Mouse (Mus musculus): ENCODE results near the gene Ehbp1l1.
"Not testable (repeated sequence)": the region's sequence is repeated elsewhere in the genome, so short reads cannot be mapped to it uniquely, and the experiment has no call there.

The Ehbp1l1 gene

DNA sequence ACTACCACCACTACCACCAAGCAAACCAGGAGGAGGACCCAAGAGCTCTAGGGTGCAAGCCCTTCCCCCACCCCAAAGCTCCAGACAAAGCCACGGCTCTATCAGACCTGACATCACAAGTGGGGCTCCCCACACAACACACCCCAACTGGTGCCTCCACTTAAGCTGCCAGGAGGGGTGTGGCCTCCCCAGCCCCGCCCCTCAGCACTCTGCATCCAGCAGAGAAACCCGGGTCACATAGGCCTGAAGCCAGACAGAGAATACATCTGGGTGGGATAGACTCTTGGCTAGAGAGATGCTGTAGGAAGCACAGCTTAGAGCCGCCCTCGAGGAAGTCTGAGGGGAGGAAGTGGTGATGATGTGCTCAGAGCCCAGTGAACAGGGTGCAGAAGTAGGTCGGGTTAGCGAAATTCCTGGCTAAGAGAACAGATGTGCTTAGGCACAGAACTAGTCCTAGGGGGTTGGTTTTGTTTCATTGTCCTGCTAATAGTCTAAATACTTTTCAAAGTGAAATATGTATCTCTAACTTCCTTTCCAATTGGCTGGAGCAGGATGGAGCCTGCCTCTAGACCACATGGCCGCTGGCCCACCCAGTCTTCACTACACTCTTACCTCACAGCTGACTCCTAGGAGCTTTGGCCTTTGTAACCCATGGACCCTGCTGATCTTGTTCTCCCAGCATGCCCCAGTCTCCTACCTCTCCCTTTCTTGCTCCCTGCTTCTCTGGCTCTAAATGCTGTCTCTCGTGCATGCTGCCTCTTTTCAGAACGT is 21.1 kb downstream of the Ehbp1l1 start:
- DNase-seq (ENCODE audit: low spot score), result no peak

GRCm38 (mm10) chr19:5704163-5704800 is 21.8 kb downstream of the Ehbp1l1 start, which contains the start of gene Kcnk7:
TSS of gene Kcnk7 (plus strand) at chr19:5704367.
- DNase-seq (ENCODE audit: low spot score), result no peak

GRCm38 (mm10) chr19:5695849-5696462 is 30.2 kb downstream of the Ehbp1l1 start:
- DNase-seq (ENCODE audit: low spot score), result no peak

- no peak for DNase-seq (ENCODE audit: low spot score)
These were observed 32.3 kb downstream of the Ehbp1l1 start for GRCm38 (mm10) chr19:5693801-5694200.

DNA sequence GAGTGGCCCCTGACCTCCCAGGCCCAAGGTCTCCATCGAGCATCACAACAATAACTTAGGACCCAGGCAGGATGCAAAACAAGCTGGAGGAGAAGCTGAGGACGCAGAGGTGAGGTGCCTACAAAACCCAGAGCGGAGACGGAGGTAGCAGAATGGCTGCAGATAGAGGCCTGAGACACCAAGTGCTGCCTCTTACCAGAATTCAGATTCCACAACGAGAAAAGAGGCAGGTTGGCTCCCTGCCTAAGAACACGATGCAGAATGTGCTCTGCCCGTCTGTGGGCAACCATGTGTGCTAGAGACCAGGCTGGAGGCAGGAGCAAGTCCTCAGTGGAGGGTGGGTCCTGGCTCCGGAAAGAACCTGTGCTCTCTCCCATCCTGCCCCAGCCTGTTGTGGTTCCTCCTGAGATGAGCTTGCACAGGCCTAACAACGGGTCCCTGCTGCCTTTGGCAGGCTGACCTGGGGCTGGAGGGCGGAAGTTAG is 33.2 kb downstream of the Ehbp1l1 start:
- DNase-seq (ENCODE audit: low spot score), result no peak

- DNase-seq (ENCODE audit: low spot score), result no peak
These were observed 33.8 kb downstream of the Ehbp1l1 start for GRCm38 (mm10) chr19:5692086-5692912.

DNA sequence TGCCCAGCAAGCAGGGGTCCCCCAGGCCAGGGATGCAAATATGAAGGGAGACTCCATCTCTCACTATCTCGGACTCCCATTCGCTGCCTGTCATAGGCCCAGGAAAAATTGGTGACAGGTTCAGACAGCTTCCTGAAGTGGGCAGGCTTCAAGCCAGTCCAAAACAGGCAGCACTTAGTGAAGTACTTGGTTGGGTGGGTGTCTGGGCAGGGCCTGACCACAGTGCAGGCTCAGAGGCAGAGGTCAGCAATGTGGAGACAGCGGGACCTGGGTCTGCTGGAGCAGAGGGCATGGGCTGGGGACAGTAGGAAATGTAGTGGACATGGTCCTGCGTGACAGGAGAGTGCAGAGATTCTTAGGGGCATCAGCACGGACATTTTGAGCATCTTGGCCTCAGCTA is 34.5 kb downstream of the Ehbp1l1 start:
- no peak for DNase-seq (ENCODE audit: low spot score)

DNA sequence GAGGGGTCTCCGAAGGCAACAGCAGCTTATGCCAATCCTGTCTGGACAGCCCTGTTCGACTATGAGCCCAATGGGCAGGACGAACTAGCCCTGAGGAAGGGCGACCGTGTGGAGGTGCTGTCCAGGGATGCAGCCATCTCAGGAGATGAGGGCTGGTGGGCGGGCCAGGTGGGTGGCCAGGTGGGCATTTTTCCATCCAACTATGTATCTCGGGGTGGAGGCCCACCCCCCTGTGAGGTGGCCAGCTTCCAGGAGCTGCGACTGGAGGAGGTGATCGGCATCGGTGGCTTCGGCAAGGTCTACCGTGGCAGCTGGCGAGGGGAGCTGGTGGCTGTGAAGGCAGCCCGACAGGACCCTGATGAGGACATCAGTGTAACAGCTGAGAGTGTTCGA is 35.8 kb downstream of the Ehbp1l1 start:
- no peak for DNase-seq (ENCODE audit: low spot score)

DNA sequence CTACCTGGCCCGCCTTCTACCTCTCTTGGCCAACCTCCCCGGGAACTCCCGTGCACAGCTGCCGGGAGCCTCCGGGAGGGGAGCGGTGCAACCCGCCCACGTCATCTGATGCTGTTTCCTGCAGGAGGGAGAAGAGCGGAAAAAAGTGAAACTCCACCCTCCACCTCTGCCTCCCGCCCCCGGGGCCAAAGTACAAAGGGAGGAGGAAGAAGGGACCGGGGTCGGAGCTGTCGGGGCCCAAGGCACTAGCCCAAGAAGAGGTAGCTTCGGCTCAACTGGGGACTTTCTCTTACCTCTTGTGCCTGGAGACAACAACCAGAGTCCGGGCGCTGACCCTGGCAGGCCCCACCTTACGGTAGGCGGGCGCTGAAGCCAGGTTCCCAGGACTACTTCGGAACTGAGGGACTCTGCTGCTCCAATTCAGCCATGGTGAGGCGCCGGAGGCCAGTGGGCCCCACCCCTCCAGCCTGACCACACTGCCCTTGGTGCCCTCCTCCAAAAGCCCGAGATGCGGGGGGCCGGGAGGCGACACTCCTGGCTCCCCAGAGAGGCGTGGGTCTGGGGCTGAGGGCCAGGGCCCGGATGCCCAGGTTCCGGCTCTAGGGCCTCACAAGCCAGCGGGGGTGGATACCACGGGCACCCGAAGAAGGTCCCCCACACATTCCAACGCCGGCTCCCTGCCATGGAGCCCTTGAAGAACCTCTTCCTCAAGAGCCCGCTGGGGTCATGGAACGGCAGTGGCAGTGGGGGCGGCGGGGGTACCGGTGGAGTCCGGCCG is 36.4 kb downstream of the Ehbp1l1 start:
- peak; percentile 67 for DNase-seq (ENCODE audit: low spot score)

DNA sequence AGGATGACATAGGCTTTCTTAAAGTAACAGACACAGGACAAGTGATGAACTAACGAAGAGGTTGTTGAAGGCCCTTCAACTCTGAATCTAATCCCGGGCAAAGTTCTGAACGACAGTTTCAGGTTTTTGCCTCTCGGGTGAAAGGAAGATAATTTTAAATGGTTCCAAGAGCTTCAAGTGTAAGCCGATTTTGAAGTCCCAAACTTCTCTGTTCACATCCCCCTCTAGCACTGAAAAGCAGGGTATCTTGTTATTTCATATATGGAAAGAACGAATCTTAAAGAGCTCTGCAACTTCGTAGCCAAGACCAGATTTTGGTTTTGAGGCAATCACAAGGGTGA is 37.1 kb downstream of the Ehbp1l1 start:
- DNase-seq (ENCODE audit: low spot score), result no peak

DNA sequence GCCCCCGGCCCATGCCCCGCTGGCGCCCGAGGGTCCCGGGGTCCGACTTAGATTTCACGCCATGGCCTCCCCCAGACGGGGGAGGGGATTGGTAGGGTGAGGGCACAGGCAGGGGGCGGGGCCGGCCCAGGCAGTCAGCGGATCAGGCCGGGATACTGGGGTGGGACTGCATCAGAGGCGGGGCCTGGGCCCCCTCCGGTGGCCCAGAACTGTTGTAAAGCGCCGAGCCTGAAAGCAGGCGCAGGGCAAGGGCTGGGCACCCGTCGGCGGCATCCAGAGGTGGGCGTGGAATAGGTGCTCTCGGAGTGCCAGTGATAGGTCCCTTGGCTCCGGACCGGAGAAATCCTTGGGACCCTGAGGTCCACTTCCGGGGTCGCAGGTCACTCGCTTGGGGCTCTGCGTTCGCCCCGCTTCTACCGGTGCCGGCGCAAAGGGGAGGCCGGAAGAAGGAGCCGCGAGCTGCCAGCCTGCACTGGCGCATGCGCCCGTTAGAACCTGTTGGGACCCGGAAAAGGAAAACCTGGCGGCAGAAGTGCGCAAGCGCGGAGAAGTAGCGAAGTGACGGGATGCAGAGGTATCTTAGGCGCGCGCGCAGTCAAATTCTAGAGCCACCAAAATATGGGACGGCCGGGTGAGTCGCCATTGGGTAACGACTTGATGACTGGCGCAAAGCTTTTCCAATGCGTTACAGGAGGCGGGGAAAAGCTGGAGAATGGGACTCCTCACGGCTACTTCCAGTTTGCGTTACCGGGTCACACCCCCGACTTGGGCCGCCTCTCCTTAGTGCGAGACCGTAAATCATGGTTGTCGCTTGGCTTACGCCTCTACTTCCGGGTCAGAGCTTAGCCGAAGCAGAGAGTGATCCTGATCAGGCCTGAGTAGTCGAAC is 37.7 kb downstream of the Ehbp1l1 start, which contains the start of the genes Map3k11 and Pcnx3:
TSS of gene Map3k11 (plus strand) at position 543 of the 888 bp plus-strand sequence.
TSS of gene Pcnx3 (minus strand) at position 709 of the 888 bp plus-strand sequence.
- peak; percentile 89 for DNase-seq (ENCODE audit: low spot score)

GRCm38 (mm10) chr19:5687738-5688137 is 38.4 kb downstream of the Ehbp1l1 start:
- no peak for DNase-seq (ENCODE audit: low spot score)

- not testable (repeated sequence) for DNase-seq (ENCODE audit: low spot score)
These were observed 39.2 kb downstream of the Ehbp1l1 start for GRCm38 (mm10) chr19:5686954-5687353.

GRCm38 (mm10) chr19:5686437-5686836 is 39.7 kb downstream of the Ehbp1l1 start:
- DNase-seq (ENCODE audit: low spot score), result no peak

GRCm38 (mm10) chr19:5685861-5686260 is 40.3 kb downstream of the Ehbp1l1 start:
- DNase-seq (ENCODE audit: low spot score), result no peak

DNA sequence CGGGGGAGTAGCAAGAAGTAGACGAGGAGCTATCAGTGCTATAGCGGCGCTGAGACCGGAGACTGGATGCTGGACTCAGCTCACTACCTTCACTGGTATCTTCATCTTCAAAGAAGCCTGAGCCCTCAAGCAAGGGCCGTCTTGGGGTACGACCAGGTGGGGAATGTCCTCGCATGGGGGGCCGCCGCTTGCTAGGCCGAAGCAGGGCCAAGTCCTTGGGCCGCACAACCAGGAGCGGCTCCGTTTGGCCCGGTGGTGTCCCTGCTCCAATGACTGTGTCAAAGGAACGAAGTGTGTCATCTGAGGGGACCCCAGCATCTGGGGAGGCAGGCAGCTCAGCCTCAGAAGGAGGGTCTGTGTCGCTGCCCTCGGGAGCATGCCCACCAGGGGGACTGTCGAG is 40.7 kb downstream of the Ehbp1l1 start:
- no peak for DNase-seq (ENCODE audit: low spot score)

- DNase-seq (ENCODE audit: low spot score), result no peak
These were observed 41.1 kb downstream of the Ehbp1l1 start for GRCm38 (mm10) chr19:5684985-5685384.

DNA sequence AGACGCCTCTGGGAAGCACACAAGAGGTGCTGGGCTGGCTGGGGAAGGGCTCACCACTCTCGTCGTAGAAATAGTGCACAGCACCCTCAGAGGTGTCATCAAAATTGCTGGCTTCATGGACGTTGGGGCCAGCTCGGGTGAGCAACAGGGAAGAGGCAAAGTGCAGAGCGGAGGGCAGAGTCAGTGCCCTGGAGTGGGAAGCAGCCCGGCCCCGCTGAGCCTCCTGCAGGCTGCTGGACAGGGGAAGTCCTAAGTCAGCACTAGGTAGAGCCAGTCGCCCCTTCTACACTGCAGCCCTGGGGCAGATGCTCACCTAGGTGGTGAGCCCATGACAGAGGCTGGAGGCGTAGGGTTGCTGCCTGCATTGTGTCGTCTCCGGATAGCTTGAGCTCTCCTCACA is 41.9 kb downstream of the Ehbp1l1 start:
- DNase-seq (ENCODE audit: low spot score), result no peak

- no peak for DNase-seq (ENCODE audit: low spot score)
These were observed 45.7 kb downstream of the Ehbp1l1 start for GRCm38 (mm10) chr19:5680432-5680831.

GRCm38 (mm10) chr19:5668372-5668771 is 57.7 kb downstream of the Ehbp1l1 start:
- no peak for DNase-seq (ENCODE audit: low spot score)
